Mouse (Mus musculus) bone marrow, adult 2 months (tissue): Measurements from ENCODE around the gene Nrg3. TPM values are rescaled to one million over a fixed set of nuclear protein-coding genes. Genes with fewer than 3 reads are reported as not detected.

ENCODE experiments used
- H3K27ac ChIP-seq: fragments of 200-500 bp; 2 replicates; pipeline ENCODE4 v1.5.1; 2012; ENCODE audit warnings: low read depth, mild to moderate bottlenecking, control low read depth, inconsistent platforms, low read length; ENCODE audit not compliant: control insufficient read depth, poor library complexity, insufficient read depth
- H3K4me1 ChIP-seq: fragments of 200-500 bp; 2 replicates; pipeline ENCODE4 v1.6.1; 2011; ENCODE audit warnings: low read length; ENCODE audit not compliant: control insufficient read depth, insufficient read depth
- H3K4me3 ChIP-seq: fragments of 200-500 bp; replicated peaks from 2 replicates; pipeline ENCODE3; 2011; ENCODE audit warnings: mild to moderate bottlenecking, low read depth, low read length, control low read depth; ENCODE audit not compliant: control insufficient read depth
- CTCF ChIP-seq: fragments of 200-500 bp; IDR thresholded peaks from 2 replicates; pipeline ENCODE4 v1.5.1; 2011; ENCODE audit warnings: low read length, control low read depth; ENCODE audit not compliant: control insufficient read depth, insufficient read depth
- POLR2A ChIP-seq: fragments of 200-500 bp; IDR thresholded peaks from 2 replicates; pipeline ENCODE4 v1.6.1; 2011; ENCODE audit warnings: low read depth, mild to moderate bottlenecking, control low read depth, low read length, borderline replicate concordance; ENCODE audit not compliant: control insufficient read depth
- WGBS: fragments of 180-500 bp; shearing (Covaris S2); methylation state at CpG from one replicate; pipeline ENCODE4 v1.1.7; 2018; 5-methylcytosine and 5-hydroxymethylcytosine counted together
- polyA plus RNA-seq: library from polyadenylated mRNA; stranded (reverse); fragments of >200 nt; gene quantifications from 2 replicates; pipeline ENCODE4 v1.2.4, GENCODE M21; 2011; ENCODE audit warnings: low replicate concordance; ENCODE audit not compliant: missing spikeins, insufficient read depth, insufficient read length

Nrg3 gene
- polyA plus RNA-seq, 1 experiment: not detected

GRCm38 (mm10) chr14:39413270-39413669 lies 59.6 kb downstream of the Nrg3 start:
- H3K4me3 ChIP-seq: no peak overlapping the region
- no peak overlapping the region for H3K27ac ChIP-seq
- H3K4me1 ChIP-seq: no peaks in the 10 kb centered on the region
- TF ChIP-seq POLR2A: no peak
- no peak for TF ChIP-seq CTCF
- 63% methylated on average over 9 of the region's 9 CpGs for WGBS

- Histone ChIP-seq H3K4me1 (no peaks in the 10 kb centered on the region), H3K4me3 (no peak overlapping the region), H3K27ac (no peak overlapping the region)
- TF ChIP-seq CTCF (no peak), POLR2A (no peak)
Measured at GRCm38 (mm10) chr14:39386845-39387244, 86.0 kb downstream of the Nrg3 start.

GRCm38 (mm10) chr14:39381321-39381720 lies 91.6 kb downstream of the Nrg3 start:
- H3K4me3 ChIP-seq: no peak overlapping the region
- H3K27ac ChIP-seq: no peak overlapping the region
- no peaks in the 10 kb centered on the region for H3K4me1 ChIP-seq
- TF ChIP-seq CTCF (no peak), POLR2A (no peak)

- Histone ChIP-seq H3K4me1 (no peaks in the 10 kb centered on the region), H3K27ac (no peak overlapping the region), H3K4me3 (no peak overlapping the region)
- 53% methylated on average over 1 of the region's 1 CpGs for WGBS
- TF ChIP-seq POLR2A (no peak), CTCF (no peak)
Measured at GRCm38 (mm10) chr14:39373220-39373619, 99.7 kb downstream of the Nrg3 start.

GRCm38 (mm10) chr14:39356251-39356650 lies 116.6 kb downstream of the Nrg3 start:
- H3K4me3 ChIP-seq: no peak overlapping the region
- H3K4me1 ChIP-seq: no peaks in the 10 kb centered on the region
- H3K27ac ChIP-seq: no peak overlapping the region
- WGBS: 80% methylated on average over 2 of the region's 2 CpGs
- TF ChIP-seq CTCF: no peak
- no peak for TF ChIP-seq POLR2A

GRCm38 (mm10) chr14:39351979-39352737 lies 120.7 kb downstream of the Nrg3 start:
- Histone ChIP-seq H3K4me1 (no peaks in the 10 kb centered on the region), H3K4me3 (no peak overlapping the region), H3K27ac (no peak overlapping the region)
- WGBS: 60% methylated on average over 4 of the region's 4 CpGs
- TF ChIP-seq POLR2A: no peak
- no peak for TF ChIP-seq CTCF

GRCm38 (mm10) chr14:39317424-39318110 lies 155.3 kb downstream of the Nrg3 start:
- Histone ChIP-seq H3K27ac (no peak overlapping the region), H3K4me3 (no peak overlapping the region), H3K4me1 (no peaks in the 10 kb centered on the region)
- TF ChIP-seq CTCF (no peak), POLR2A (no peak)
- WGBS: 57% methylated on average over 4 of the region's 4 CpGs

GRCm38 (mm10) chr14:39314111-39314510 lies 158.8 kb downstream of the Nrg3 start:
- H3K4me3 ChIP-seq: no peak overlapping the region
- TF ChIP-seq CTCF (no peak), POLR2A (no peak)
- H3K27ac ChIP-seq: no peak overlapping the region
- H3K4me1 ChIP-seq: no peaks in the 10 kb centered on the region

- Histone ChIP-seq H3K4me3 (no peak overlapping the region), H3K27ac (no peak overlapping the region), H3K4me1 (no peaks in the 10 kb centered on the region)
- 80% methylated on average over 1 of the region's 1 CpGs for WGBS
- TF ChIP-seq POLR2A (no peak), CTCF (no peak)
Measured at GRCm38 (mm10) chr14:39265121-39265520, 207.8 kb downstream of the Nrg3 start.
